In genomic region chr2:154916547-154916946, GRCm38 (mm10) we compare ENCODE assay signal across 8 mouse cellular contexts. TPM values are rescaled to one million over a fixed set of nuclear protein-coding genes. Genes with fewer than 3 reads are reported as not detected.
DNase-seq lines count a peak whose midpoint lies in the region; ATAC-seq lines count a peak whose summit lies in the region.

No protein-coding gene starts in this region.

- H3K36me3 ChIP-seq in heart, embryonic 12.5 days, result no peaks in the 10 kb centered on the region
- H3K36me3 ChIP-seq in forebrain, embryonic 16.5 days (ENCODE audit: control insufficient read depth, insufficient read depth), result no peaks in the 10 kb centered on the region

- peak; percentile 12 to 26 for DNase-seq in heart, adult 18-20 months
- DNase-seq in 3T3-L1 (ENCODE audit: low read depth, low spot score) (peak; percentile 52), R1 (ENCODE audit: low read depth, low spot score) (peak; percentile 82)
- peak; percentile 11 to 30 for DNase-seq in heart, postnatal 10 days
- DNase-seq in layer of hippocampus, adult 9-11 months, result no peak

- WGBS in heart, embryonic 12.5 days, result 17% methylated on average over 2 of the region's 2 CpGs
- 8% methylated on average over 2 of the region's 2 CpGs for WGBS in forebrain, embryonic 16.5 days

- H3K4me2 ChIP-seq in heart, embryonic 12.5 days, result no peak overlapping the region
- no peak overlapping the region for H3K4me2 ChIP-seq in forebrain, embryonic 16.5 days (ENCODE audit: low read length)

- H3K4me1 ChIP-seq in heart, embryonic 12.5 days (replicated peaks), result no peaks in the 10 kb centered on the region
- no peaks in the 10 kb centered on the region for H3K4me1 ChIP-seq in forebrain, embryonic 16.5 days (replicated peaks; ENCODE audit: control insufficient read depth, insufficient read depth, low read length)

- intact Hi-C loops in heart, postnatal 10 days (cut with DNase I), result no loop called here

- H3K4me3 ChIP-seq in heart, embryonic 12.5 days, result no peak overlapping the region
- H3K4me3 ChIP-seq in forebrain, embryonic 16.5 days (replicated peaks; ENCODE audit: low read length), result no peak overlapping the region

- no peak overlapping the region for H3K27ac ChIP-seq in heart, embryonic 12.5 days (ENCODE audit: poor library complexity, severe bottlenecking)
- no peak overlapping the region for H3K27ac ChIP-seq in forebrain, embryonic 16.5 days (ENCODE audit: low read length)

- H3K9ac ChIP-seq in heart, embryonic 12.5 days, result no peak overlapping the region
- H3K9ac ChIP-seq in forebrain, embryonic 16.5 days (replicated peaks; ENCODE audit: low read depth, low read length), result no peak overlapping the region

- no peaks in the 10 kb centered on the region for H3K9me3 ChIP-seq in heart, embryonic 12.5 days (replicated peaks)
- H3K9me3 ChIP-seq in forebrain, embryonic 16.5 days (ENCODE audit: control insufficient read depth, low read length), result no peaks in the 10 kb centered on the region

- ATAC-seq in heart, embryonic 12.5 days (ENCODE audit: insufficient number of reproducible peaks, low FRiP score), result no peak
- ATAC-seq in monocyte, adult 5-6 weeks (replicated peaks; ENCODE audit: insufficient number of reproducible peaks, low FRiP score, low TSS enrichment, poor library complexity, severe bottlenecking), result 0 out of 2 replicates have a peak, but pooled peaks have one; percentile 53
- no peak for ATAC-seq in forebrain, embryonic 16.5 days

- H3K27me3 ChIP-seq in heart, embryonic 12.5 days (replicated peaks), result no peaks in the 10 kb centered on the region
- H3K27me3 ChIP-seq in forebrain, embryonic 16.5 days (replicated peaks; ENCODE audit: control insufficient read depth, insufficient read depth, low read length), result no peaks in the 10 kb centered on the region

RNA-seq across cellular contexts. Expression of gene Eif2s2, which starts 23.8 kb away (rescaled TPM):
- total RNA-seq in heart, adult 18-20 months (2021), result 10 to 100 TPM; 54.8 to 56.8 TPM
- polyA plus RNA-seq in heart, embryonic 12.5 days (2016; fragmentation: Nextera tagmentation; extraction: Ambion mirVana), result 79.6 and 80.5 TPM in 2 replicates
- total RNA-seq in heart, postnatal 10 days (2021), result 10 to 100 TPM; 69.8 to 70.5 TPM
- 125 to 133 TPM (median 129 TPM) in 3 replicates for total RNA-seq in monocyte, adult 5-6 weeks (2017)
- 66.2 and 66.8 TPM in 2 replicates for polyA plus RNA-seq in forebrain, embryonic 16.5 days (2015; fragmentation: Nextera tagmentation; extraction: Ambion mirVana)
